Mouse (Mus musculus): ENCODE measurements at regions not wholly inside any gene's neighbourhood (a gene's known extent, or its start where the extent isn't known, plus 50 kb on each side); places are given as distances from the start of the nearest gene placed in this dataset.

GRCm38 (mm10) chr8:90192856-90193255, 155.3 kb downstream of the Tox3 start:
- no peak for TF ChIP-seq POLR2A (IDR thresholded peaks at IDR 0.05; ENCODE audit: low read depth, low read length)
- TF ChIP-seq CTCF (IDR thresholded peaks at IDR 0.05; ENCODE audit: borderline replicate concordance, insufficient read depth, low read length): no peak
